Mouse (Mus musculus): ENCODE measurements around the gene Ldlrad3. TPM values are rescaled to one million over a fixed set of nuclear protein-coding genes. Genes with fewer than 3 reads are reported as not detected.

The Ldlrad3 gene
- polyA plus RNA-seq, 1 experiment, result 15.5 TPM

- no peaks in the 10 kb centered on the region for H3K79me2 ChIP-seq (ENCODE audit: control insufficient read depth, insufficient read depth)
- no peaks in the 10 kb centered on the region for H3K36me3 ChIP-seq (ENCODE audit: control insufficient read depth, insufficient read depth)
- no peak for TF ChIP-seq FOSL1 (IDR thresholded peaks at IDR 0.05; ENCODE audit: insufficient read depth, low read length, poor library complexity, severe bottlenecking)
- no peak for TF ChIP-seq USF1 (IDR thresholded peaks at IDR 0.05; ENCODE audit: low read depth)
- no peak for TF ChIP-seq CTCF (IDR thresholded peaks at IDR 0.05; ENCODE audit: control insufficient read depth, insufficient read depth, insufficient read length)
- no peak for TF ChIP-seq MYOG (IDR thresholded peaks at IDR 0.05; ENCODE audit: control insufficient read depth, extremely low read depth, insufficient read length)
- no peak for TF ChIP-seq CEBPB (IDR thresholded peaks at IDR 0.05; ENCODE audit: low read depth)
- TF ChIP-seq MYOD1 (IDR thresholded peaks at IDR 0.05; ENCODE audit: control insufficient read depth, insufficient read length, low read depth), result no peak
- TF ChIP-seq MAX (IDR thresholded peaks at IDR 0.05), result no peak
- no peak overlapping the region for H3K4me3 ChIP-seq (ENCODE audit: insufficient read depth, poor library complexity, severe bottlenecking)
- H3K27me3 ChIP-seq (ENCODE audit: control insufficient read depth, insufficient read depth, insufficient read length), result no peaks in the 10 kb centered on the region
- no peak overlapping the region for H3ac ChIP-seq (ENCODE audit: control insufficient read depth, insufficient read length, low read depth)
- no peaks in the 10 kb centered on the region for H3K79me3 ChIP-seq (ENCODE audit: low read depth)
Observed at GRCm38 (mm10) chr2:101962349-101962748, 223.8 kb downstream of the Ldlrad3 start.

GRCm38 (mm10) chr2:101961391-101961790, 224.8 kb downstream of the Ldlrad3 start:
- Histone ChIP-seq H3K36me3 (ENCODE audit: control insufficient read depth, insufficient read depth) (no peaks in the 10 kb centered on the region), H3K4me3 (ENCODE audit: insufficient read depth, poor library complexity, severe bottlenecking) (no peak overlapping the region), H3K27me3 (ENCODE audit: control insufficient read depth, insufficient read depth, insufficient read length) (no peaks in the 10 kb centered on the region), H3K79me3 (ENCODE audit: low read depth) (no peaks in the 10 kb centered on the region), H3ac (ENCODE audit: control insufficient read depth, insufficient read length, low read depth) (no peak overlapping the region), H3K79me2 (ENCODE audit: control insufficient read depth, insufficient read depth) (no peaks in the 10 kb centered on the region)
- no peak for TF ChIP-seq MAX (IDR thresholded peaks at IDR 0.05)
- TF ChIP-seq MYOG (IDR thresholded peaks at IDR 0.05; ENCODE audit: control insufficient read depth, extremely low read depth, insufficient read length), result no peak
- no peak for TF ChIP-seq CTCF (IDR thresholded peaks at IDR 0.05; ENCODE audit: control insufficient read depth, insufficient read depth, insufficient read length)
- TF ChIP-seq CEBPB (IDR thresholded peaks at IDR 0.05; ENCODE audit: low read depth), result no peak
- TF ChIP-seq USF1 (IDR thresholded peaks at IDR 0.05; ENCODE audit: low read depth), result no peak
- no peak for TF ChIP-seq MYOD1 (IDR thresholded peaks at IDR 0.05; ENCODE audit: control insufficient read depth, insufficient read length, low read depth)
- no peak for TF ChIP-seq FOSL1 (IDR thresholded peaks at IDR 0.05; ENCODE audit: insufficient read depth, low read length, poor library complexity, severe bottlenecking)

GRCm38 (mm10) chr2:101960658-101961057, 225.5 kb downstream of the Ldlrad3 start:
- Histone ChIP-seq H3K4me3 (ENCODE audit: insufficient read depth, poor library complexity, severe bottlenecking) (no peak overlapping the region), H3K79me2 (ENCODE audit: control insufficient read depth, insufficient read depth) (no peaks in the 10 kb centered on the region), H3ac (ENCODE audit: control insufficient read depth, insufficient read length, low read depth) (no peak overlapping the region), H3K27me3 (ENCODE audit: control insufficient read depth, insufficient read depth, insufficient read length) (no peaks in the 10 kb centered on the region), H3K79me3 (ENCODE audit: low read depth) (no peaks in the 10 kb centered on the region), H3K36me3 (ENCODE audit: control insufficient read depth, insufficient read depth) (no peaks in the 10 kb centered on the region)
- no peak for TF ChIP-seq MYOD1 (IDR thresholded peaks at IDR 0.05; ENCODE audit: control insufficient read depth, insufficient read length, low read depth)
- TF ChIP-seq USF1 (IDR thresholded peaks at IDR 0.05; ENCODE audit: low read depth), result no peak
- no peak for TF ChIP-seq CEBPB (IDR thresholded peaks at IDR 0.05; ENCODE audit: low read depth)
- no peak for TF ChIP-seq MAX (IDR thresholded peaks at IDR 0.05)
- no peak for TF ChIP-seq MYOG (IDR thresholded peaks at IDR 0.05; ENCODE audit: control insufficient read depth, extremely low read depth, insufficient read length)
- no peak for TF ChIP-seq CTCF (IDR thresholded peaks at IDR 0.05; ENCODE audit: control insufficient read depth, insufficient read depth, insufficient read length)
- TF ChIP-seq FOSL1 (IDR thresholded peaks at IDR 0.05; ENCODE audit: insufficient read depth, low read length, poor library complexity, severe bottlenecking), result no peak

GRCm38 (mm10) chr2:101956125-101956524, 230.1 kb downstream of the Ldlrad3 start:
- Histone ChIP-seq H3K79me2 (ENCODE audit: control insufficient read depth, insufficient read depth) (no peaks in the 10 kb centered on the region), H3K36me3 (ENCODE audit: control insufficient read depth, insufficient read depth) (peaks cover 25% of the 10 kb centered on the region), H3K4me3 (ENCODE audit: insufficient read depth, poor library complexity, severe bottlenecking) (no peak overlapping the region), H3K79me3 (ENCODE audit: low read depth) (no peaks in the 10 kb centered on the region), H3K27me3 (ENCODE audit: control insufficient read depth, insufficient read depth, insufficient read length) (no peaks in the 10 kb centered on the region), H3ac (ENCODE audit: control insufficient read depth, insufficient read length, low read depth) (no peak overlapping the region)
- TF ChIP-seq USF1 (IDR thresholded peaks at IDR 0.05; ENCODE audit: low read depth), result no peak
- TF ChIP-seq FOSL1 (IDR thresholded peaks at IDR 0.05; ENCODE audit: insufficient read depth, low read length, poor library complexity, severe bottlenecking), result no peak
- no peak for TF ChIP-seq MYOD1 (IDR thresholded peaks at IDR 0.05; ENCODE audit: control insufficient read depth, insufficient read length, low read depth)
- no peak for TF ChIP-seq MAX (IDR thresholded peaks at IDR 0.05)
- TF ChIP-seq MYOG (IDR thresholded peaks at IDR 0.05; ENCODE audit: control insufficient read depth, extremely low read depth, insufficient read length), result no peak
- no peak for TF ChIP-seq CTCF (IDR thresholded peaks at IDR 0.05; ENCODE audit: control insufficient read depth, insufficient read depth, insufficient read length)
- TF ChIP-seq CEBPB (IDR thresholded peaks at IDR 0.05; ENCODE audit: low read depth), result no peak

- Histone ChIP-seq H3K79me2 (ENCODE audit: control insufficient read depth, insufficient read depth) (no peaks in the 10 kb centered on the region), H3ac (ENCODE audit: control insufficient read depth, insufficient read length, low read depth) (no peak overlapping the region)
- TF ChIP-seq MYOD1 (IDR thresholded peaks at IDR 0.05; ENCODE audit: control insufficient read depth, insufficient read length, low read depth) (no peak), FOSL1 (IDR thresholded peaks at IDR 0.05; ENCODE audit: insufficient read depth, low read length, poor library complexity, severe bottlenecking) (no peak), CTCF (IDR thresholded peaks at IDR 0.05; ENCODE audit: control insufficient read depth, insufficient read depth, insufficient read length) (no peak), MAX (IDR thresholded peaks at IDR 0.05) (no peak), CEBPB (IDR thresholded peaks at IDR 0.05; ENCODE audit: low read depth) (no peak), USF1 (IDR thresholded peaks at IDR 0.05; ENCODE audit: low read depth) (no peak)
Observed at GRCm38 (mm10) chr2:101952951-101953361, 233.2 kb downstream of the Ldlrad3 start.

More at GRCm38 (mm10) chr2:101952951-101953361, 233.2 kb downstream of the Ldlrad3 start:
- H3K79me3 ChIP-seq (ENCODE audit: low read depth), result no peaks in the 10 kb centered on the region
- no peak overlapping the region for H3K4me3 ChIP-seq (ENCODE audit: insufficient read depth, poor library complexity, severe bottlenecking)
- H3K27me3 ChIP-seq (ENCODE audit: control insufficient read depth, insufficient read depth, insufficient read length), result no peaks in the 10 kb centered on the region
- peaks cover 25% of the 10 kb centered on the region for H3K36me3 ChIP-seq (ENCODE audit: control insufficient read depth, insufficient read depth)
